Mouse (Mus musculus): ENCODE measurements around the gene Agr3.

- TF ChIP-seq CTCF (IDR thresholded peaks at IDR 0.05; ENCODE audit: low read depth) = no peak
- TF ChIP-seq EP300 (IDR thresholded peaks at IDR 0.05; ENCODE audit: low read depth) = no peak
These were observed 52.3 kb downstream of the Agr3 start for GRCm38 (mm10) chr12:35977633-35978246.

All from liver, postnatal 0 days (tissue).